Mouse (Mus musculus) midbrain, postnatal 0 days (tissue): ENCODE measurements around the gene Gm29735. TPM values are rescaled to one million over a fixed set of nuclear protein-coding genes. Genes with fewer than 3 reads are reported as not detected.
"Not testable (repeated sequence)": the region's sequence is repeated elsewhere in the genome, so short reads cannot be mapped to it uniquely, and the experiment has no call there.

ENCODE experiments used
- ATAC-seq: fragments of 200-750 bp; cut with Nextera tagmentation; 2 replicates; pipeline ENCODE4 v1.8.0; 2017; ENCODE audit warnings: moderate number of reproducible peaks, mild to moderate bottlenecking, moderate TSS enrichment, moderate library complexity; ENCODE audit not compliant: low FRiP score
- DNase-seq: peaks from one replicate; pipeline ENCODE4 v3.0.0-alpha.2; 2015; ENCODE audit warnings: low spot score
- H3K27ac ChIP-seq: fragments of 300-500 bp; sonication (generic); 2 replicates; pipeline ENCODE4 v1.5.1; 2014; ENCODE audit warnings: low read depth, mild to moderate bottlenecking, low read length, mixed read lengths
- H3K27me3 ChIP-seq: fragments of 300-500 bp; sonication (generic); 2 replicates; pipeline ENCODE4 v1.6.1; 2014; ENCODE audit warnings: low read length, control low read depth, mixed read lengths; ENCODE audit not compliant: insufficient read depth
- H3K36me3 ChIP-seq: fragments of 300-500 bp; sonication (generic); 2 replicates; pipeline ENCODE4 v1.6.1; 2014; ENCODE audit warnings: low read length, control low read depth, mixed read lengths; ENCODE audit not compliant: insufficient read depth
- H3K4me1 ChIP-seq: fragments of 300-500 bp; sonication (generic); 2 replicates; pipeline ENCODE4 v1.6.1; 2014; ENCODE audit warnings: mild to moderate bottlenecking, control low read depth, antibody characterized with exemption, low read length, mixed read lengths; ENCODE audit not compliant: insufficient read depth
- H3K4me2 ChIP-seq: fragments of 300-500 bp; sonication (generic); 2 replicates; pipeline ENCODE4 v1.6.1; 2014; ENCODE audit warnings: low read depth, mild to moderate bottlenecking, low read length, mixed read lengths; ENCODE audit not compliant: poor library complexity, severe bottlenecking
- H3K4me3 ChIP-seq: fragments of 300-500 bp; sonication (generic); 2 replicates; pipeline ENCODE4 v1.5.1; 2014; ENCODE audit warnings: low read depth, mild to moderate bottlenecking, low read length, moderate library complexity
- H3K9ac ChIP-seq: fragments of 300-500 bp; sonication (generic); replicated peaks from 2 replicates; pipeline ENCODE4 v1.6.1; 2014; ENCODE audit warnings: mild to moderate bottlenecking, low read length, moderate library complexity, mixed read lengths; ENCODE audit not compliant: poor library complexity, severe bottlenecking
- H3K9me3 ChIP-seq: fragments of 300-500 bp; sonication (generic); 2 replicates; pipeline ENCODE4 v1.6.1; 2016; ENCODE audit warnings: low read length, control low read depth
- CTCF ChIP-seq: IDR thresholded peaks from 2 replicates; pipeline ENCODE4 v1.5.1; 2016; ENCODE audit warnings: antibody characterized with exemption, mild to moderate bottlenecking
- WGBS: fragments of 180-500 bp; shearing (Covaris S2); extraction: QIAGEN DNeasy Blood & Tissue Kit; methylation state at CpG from one replicate; pipeline ENCODE4 v1.1.7; 2014; 5-methylcytosine and 5-hydroxymethylcytosine counted together
- polyA plus RNA-seq: library from polyadenylated mRNA; unstranded; fragments of >200 nt; fragmentation: Nextera tagmentation; extraction: Ambion mirVana; gene quantifications from 2 replicates; pipeline ENCODE4 v1.2.1, GENCODE M21; 2015
- total RNA-seq: library from RNA; depleted of rRNA; stranded (reverse); fragments of >200 nt; gene quantifications from 2 replicates; pipeline ENCODE4 v1.2.3, GENCODE M21; 2014

Gm29735 gene
- total and polyA plus RNA-seq, 2 experiments from 2014 or later = not detected

GRCm38 (mm10) chr7:142181021-142181420 is 24.1 kb upstream of the Gm29735 start:
- H3K36me3 ChIP-seq = no peaks in the 10 kb centered on the region
- ATAC-seq = no peak
- no peak for TF ChIP-seq CTCF
- WGBS = 75% methylated on average over 1 of the region's 1 CpGs
- no peaks in the 10 kb centered on the region for H3K4me1 ChIP-seq
- no peak overlapping the region for H3K4me2 ChIP-seq
- H3K9ac ChIP-seq = no peak overlapping the region
- DNase-seq = peak; percentile 47
- H3K27me3 ChIP-seq = no peaks in the 10 kb centered on the region
- H3K4me3 ChIP-seq = no peak overlapping the region
- no peak overlapping the region for H3K27ac ChIP-seq
- H3K9me3 ChIP-seq = no peaks in the 10 kb centered on the region

- Histone ChIP-seq H3K4me2 (no peak overlapping the region), H3K36me3 (no peaks in the 10 kb centered on the region), H3K27ac (no peak overlapping the region), H3K4me3 (no peak overlapping the region), H3K4me1 (no peaks in the 10 kb centered on the region), H3K9me3 (no peaks in the 10 kb centered on the region), H3K9ac (no peak overlapping the region), H3K27me3 (no peaks in the 10 kb centered on the region)
- ATAC-seq (no peak), DNase-seq (no peak)
- no peak for TF ChIP-seq CTCF
- WGBS = 64% methylated on average over 1 of the region's 1 CpGs
These were observed 21.8 kb upstream of the Gm29735 start for GRCm38 (mm10) chr7:142178685-142179084.

- not testable (repeated sequence) for H3K9me3 ChIP-seq, H3K27ac ChIP-seq, ATAC-seq, H3K27me3 ChIP-seq, H3K4me1 ChIP-seq, H3K4me3 ChIP-seq, DNase-seq, H3K36me3 ChIP-seq, H3K9ac ChIP-seq, H3K4me2 ChIP-seq
These were observed 19.0 kb upstream of the Gm29735 start, which contains the start of gene Krtap5-2 for GRCm38 (mm10) chr7:142175905-142176304. Gene Krtap5-2 (minus strand): TSS chr7:142176005.

GRCm38 (mm10) chr7:142169836-142170235 is 12.9 kb upstream of the Gm29735 start:
- TF ChIP-seq CTCF = peak; percentile 79

GRCm38 (mm10) chr7:142165639-142166038 is 8.7 kb upstream of the Gm29735 start, which contains the start of gene Gm4553:
Gene Gm4553 (minus strand): TSS chr7:142165739.
- not testable (repeated sequence) for H3K27ac ChIP-seq, H3K9me3 ChIP-seq, H3K4me2 ChIP-seq, DNase-seq, ATAC-seq, H3K4me1 ChIP-seq, H3K36me3 ChIP-seq, H3K4me3 ChIP-seq, H3K27me3 ChIP-seq, H3K9ac ChIP-seq

More at GRCm38 (mm10) chr7:142169836-142170235, 12.9 kb upstream of the Gm29735 start:
- H3K27me3 ChIP-seq = no peaks in the 10 kb centered on the region
- no peaks in the 10 kb centered on the region for H3K36me3 ChIP-seq
- no peaks in the 10 kb centered on the region for H3K9me3 ChIP-seq
- H3K27ac ChIP-seq = no peak overlapping the region
- no peaks in the 10 kb centered on the region for H3K4me1 ChIP-seq
- 49% methylated on average over 3 of the region's 3 CpGs for WGBS
- no peak overlapping the region for H3K4me3 ChIP-seq
- DNase-seq = peak; percentile 71
- no peak for ATAC-seq
- no peak overlapping the region for H3K9ac ChIP-seq
- no peak overlapping the region for H3K4me2 ChIP-seq

- TF ChIP-seq CTCF = no peak
- 92% methylated on average over 3 of the region's 3 CpGs for WGBS
- no peak for ATAC-seq
These were observed 2.5 kb upstream of the Gm29735 start for GRCm38 (mm10) chr7:142159366-142159765.

More at GRCm38 (mm10) chr7:142159366-142159765, 2.5 kb upstream of the Gm29735 start:
- Histone ChIP-seq H3K27ac (no peak overlapping the region), H3K36me3 (no peaks in the 10 kb centered on the region), H3K9ac (no peak overlapping the region), H3K4me3 (no peak overlapping the region), H3K27me3 (no peaks in the 10 kb centered on the region), H3K4me2 (no peak overlapping the region), H3K4me1 (no peaks in the 10 kb centered on the region), H3K9me3 (no peaks in the 10 kb centered on the region)
- no peak for DNase-seq
